Mouse (Mus musculus) kidney, adult 11 months (tissue): Measurements from ENCODE around the gene Skap1.
A peak's percentile ranks its signal among the peaks of the same experiment; 100 is the strongest.

Experiments
- DNase-seq: peaks from one replicate; pipeline ENCODE4 v3.0.0; 2022

Skap1 gene

GRCm38 (mm10) chr11:96466382-96466781 lies 2.0 kb downstream of the Skap1 start:
- DNase-seq, result no peak

- no peak for DNase-seq
These were observed 2.6 kb downstream of the Skap1 start for GRCm38 (mm10) chr11:96466987-96467386.

GRCm38 (mm10) chr11:96468048-96468745 lies 3.8 kb downstream of the Skap1 start:
- no peak for DNase-seq

- no peak for DNase-seq
These were observed 18.3 kb downstream of the Skap1 start for GRCm38 (mm10) chr11:96482711-96483110.

- no peak for DNase-seq
These were observed 18.8 kb downstream of the Skap1 start for GRCm38 (mm10) chr11:96483179-96483578.

GRCm38 (mm10) chr11:96498481-96498880 lies 34.1 kb downstream of the Skap1 start:
- no peak for DNase-seq

- DNase-seq, result no peak
These were observed 36.6 kb downstream of the Skap1 start for GRCm38 (mm10) chr11:96501042-96501441.

GRCm38 (mm10) chr11:96502948-96503347 lies 38.6 kb downstream of the Skap1 start:
- no peak for DNase-seq

- no peak for DNase-seq
These were observed 40.2 kb downstream of the Skap1 start for GRCm38 (mm10) chr11:96504509-96505119.

GRCm38 (mm10) chr11:96505841-96506240 lies 41.4 kb downstream of the Skap1 start:
- DNase-seq, result no peak

GRCm38 (mm10) chr11:96515164-96515563 lies 50.8 kb downstream of the Skap1 start:
- no peak for DNase-seq

- no peak for DNase-seq
These were observed 60.1 kb downstream of the Skap1 start for GRCm38 (mm10) chr11:96524541-96524940.

- DNase-seq, result no peak
These were observed 61.8 kb downstream of the Skap1 start for GRCm38 (mm10) chr11:96526137-96526621.

- no peak for DNase-seq
These were observed 67.5 kb downstream of the Skap1 start for GRCm38 (mm10) chr11:96531757-96532433.

GRCm38 (mm10) chr11:96534531-96534930 lies 70.1 kb downstream of the Skap1 start:
- no peak for DNase-seq

- DNase-seq, result peak; percentile 37
These were observed 71.8 kb downstream of the Skap1 start for GRCm38 (mm10) chr11:96536146-96536545.

- no peak for DNase-seq
These were observed 77.6 kb downstream of the Skap1 start for GRCm38 (mm10) chr11:96542003-96542402.

- peak; percentile 57 for DNase-seq
These were observed 78.2 kb downstream of the Skap1 start for GRCm38 (mm10) chr11:96542561-96542960.

- DNase-seq, result no peak
These were observed 82.0 kb downstream of the Skap1 start for GRCm38 (mm10) chr11:96546428-96546827.

GRCm38 (mm10) chr11:96550960-96551703 lies 86.7 kb downstream of the Skap1 start:
- DNase-seq, result no peak

- DNase-seq, result no peak
These were observed 88.7 kb downstream of the Skap1 start for GRCm38 (mm10) chr11:96553091-96553490.

- no peak for DNase-seq
These were observed 95.8 kb downstream of the Skap1 start for GRCm38 (mm10) chr11:96560229-96560628.

GRCm38 (mm10) chr11:96564088-96564487 lies 99.7 kb downstream of the Skap1 start:
- DNase-seq, result no peak
